7 mouse cellular contexts compared by ENCODE assay signal in the genomic region with DNA sequence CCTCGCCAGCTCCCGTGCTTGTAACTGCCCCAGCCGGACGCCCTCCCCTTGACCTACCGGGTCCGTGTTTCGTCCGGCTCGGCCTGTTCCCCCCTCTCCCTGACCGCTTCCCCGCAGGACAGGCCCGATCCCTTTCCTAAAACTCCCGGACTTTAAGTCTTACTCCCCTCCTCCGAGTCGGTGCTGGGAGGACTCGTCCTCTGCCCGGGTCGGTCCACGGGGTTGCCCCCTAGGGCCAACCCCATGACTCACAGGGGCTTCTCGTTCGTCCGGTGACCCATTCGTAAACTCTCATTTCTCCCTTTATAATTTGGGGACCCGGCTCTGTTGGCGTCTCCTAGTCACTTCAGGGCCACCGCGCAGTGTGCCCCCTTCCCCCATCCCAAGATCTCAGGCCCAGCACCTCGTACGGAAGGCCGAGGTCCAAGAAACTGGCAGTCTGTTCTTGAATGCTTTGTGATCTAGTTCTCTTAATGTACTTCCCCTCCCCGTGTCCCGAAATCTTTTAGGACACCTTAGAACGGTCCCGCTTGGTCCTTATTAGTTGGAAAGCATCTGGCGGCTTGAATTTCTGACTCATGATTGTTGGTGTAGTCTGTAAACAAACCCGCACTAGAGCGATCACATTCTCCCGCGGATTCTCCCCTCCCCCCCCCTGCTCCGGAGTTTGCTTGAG. TPM values are rescaled to one million over a fixed set of nuclear protein-coding genes. Genes with fewer than 3 reads are reported as not detected.
DNase-seq lines count a peak whose midpoint lies in the region; ATAC-seq and TF ChIP-seq lines count a peak whose summit lies in the region.

No protein-coding gene starts in this region.

- peak overlapping the region; percentile 63 for H3K27ac ChIP-seq in ES-Bruce4 (ENCODE audit: insufficient read depth, low read length)
- peak overlapping the region; percentile 99 for H3K27ac ChIP-seq in hindbrain, embryonic 10.5 days

- no peaks in the 10 kb centered on the region for H3K4me1 ChIP-seq in ES-Bruce4 (ENCODE audit: control insufficient read depth, insufficient read depth, low read length)
- peaks cover 25% of the 10 kb centered on the region for H3K4me1 ChIP-seq in hindbrain, embryonic 10.5 days (replicated peaks)

- no peaks in the 10 kb centered on the region for H3K27me3 ChIP-seq in ES-Bruce4 (ENCODE audit: control insufficient read depth, insufficient read depth, low read length, poor library complexity, severe bottlenecking)
- H3K27me3 ChIP-seq in hindbrain, embryonic 10.5 days (ENCODE audit: insufficient read depth, poor library complexity, severe bottlenecking), result no peaks in the 10 kb centered on the region

- TF ChIP-seq EP300 in ES-Bruce4 (IDR thresholded peaks at IDR 0.05; ENCODE audit: insufficient read depth, low read depth, low read length), result no peak

- H3K36me3 ChIP-seq in ES-Bruce4 (ENCODE audit: control insufficient read depth, insufficient read depth, low read length, poor library complexity, severe bottlenecking), result peaks cover 20% of the 10 kb centered on the region
- peaks cover 37% of the 10 kb centered on the region for H3K36me3 ChIP-seq in hindbrain, embryonic 10.5 days

- DNase-seq in ZHBTc4 (ENCODE audit: low read depth, low spot score), result peak; percentile 68
- DNase-seq in hindbrain, embryonic 10.5 days (ENCODE audit: low spot score), result peak; percentile 67
- DNase-seq in layer of hippocampus, postnatal 14 days (ENCODE audit: low spot score in 2 of 2), result peak; percentile 21 to 33
- DNase-seq in lung, postnatal 25 days (ENCODE audit: low spot score), result peak; percentile 28
- DNase-seq in right cerebral cortex, adult 2 months (ENCODE audit: low spot score in 2 of 2), result peak; percentile 33 to 54

- ATAC-seq in erythroblast, adult 5-6 weeks (replicated peaks; ENCODE audit: low FRiP score, poor library complexity, severe bottlenecking), result peak; percentile 66

- TF ChIP-seq POLR2A in ES-Bruce4 (IDR thresholded peaks at IDR 0.05; ENCODE audit: insufficient read depth, low read length), result no peak

- H3K9me3 ChIP-seq in ES-Bruce4 (replicated peaks; ENCODE audit: control insufficient read depth, insufficient read depth, low read length, poor library complexity, severe bottlenecking), result no peaks in the 10 kb centered on the region
- no peaks in the 10 kb centered on the region for H3K9me3 ChIP-seq in hindbrain, embryonic 10.5 days

- no peak for TF ChIP-seq CTCF in ES-Bruce4 (IDR thresholded peaks at IDR 0.05; ENCODE audit: low read depth, low read length)

- under 1% methylated on average over 40 of the region's 40 CpGs for WGBS in hindbrain, embryonic 10.5 days

- peak overlapping the region; percentile 96 for H3K4me3 ChIP-seq in ES-Bruce4 (ENCODE audit: low read depth, low read length)
- H3K4me3 ChIP-seq in hindbrain, embryonic 10.5 days, result peak overlapping the region; percentile 97

- peak overlapping the region; percentile 96 for H3K9ac ChIP-seq in ES-Bruce4 (ENCODE audit: low read depth, poor library complexity, severe bottlenecking)

RNA-seq across cellular contexts. Expression of a gene that starts 0.5 kb away (rescaled TPM):
- 98.6 and 103 TPM in 2 replicates for polyA plus RNA-seq in ES-Bruce4 (2011; ENCODE audit: insufficient read depth, insufficient read length, low read depth, missing spikeins)
- 226 and 232 TPM in 2 replicates for total RNA-seq in erythroblast, adult 5-6 weeks (2015; ENCODE audit: low replicate concordance)
- total RNA-seq in erythroblast, adult 5-6 weeks (2017; ENCODE audit: low replicate concordance), result 600 and 738 TPM in 2 replicates
- 120 and 125 TPM in 2 replicates for polyA plus RNA-seq in hindbrain, embryonic 10.5 days (2016; fragmentation: Nextera tagmentation; extraction: Ambion mirVana)
- 100 to 1,000 TPM in 1 of 2 experiments, 10 to 100 TPM in 1; 97.8 to 104 TPM for total RNA-seq in layer of hippocampus, postnatal 14 days (2021)

RNA-seq across cellular contexts. Expression of a gene that starts 21.9 kb away (rescaled TPM):
- polyA plus RNA-seq in ES-Bruce4 (2011; ENCODE audit: insufficient read depth, insufficient read length, low read depth, missing spikeins), result 82.0 and 83.8 TPM in 2 replicates
- total RNA-seq in erythroblast, adult 5-6 weeks (2015; ENCODE audit: low replicate concordance), result 10.0 and 22.4 TPM in 2 replicates
- 22.7 and 41.2 TPM in 2 replicates for total RNA-seq in erythroblast, adult 5-6 weeks (2017; ENCODE audit: low replicate concordance)
- polyA plus RNA-seq in hindbrain, embryonic 10.5 days (2016; fragmentation: Nextera tagmentation; extraction: Ambion mirVana), result 183 and 210 TPM in 2 replicates
- total RNA-seq in layer of hippocampus, postnatal 14 days (2021), result 100 to 1,000 TPM in 1 of 2 experiments, 10 to 100 TPM in 1; 98.8 to 110 TPM

RNA-seq across cellular contexts. Expression of a gene that starts 58.2 kb away (rescaled TPM):
- polyA plus RNA-seq in ES-Bruce4 (2011; ENCODE audit: insufficient read depth, insufficient read length, low read depth, missing spikeins), result 61.0 and 62.6 TPM in 2 replicates
- total RNA-seq in erythroblast, adult 5-6 weeks (2015; ENCODE audit: low replicate concordance), result 2.5 and 3.1 TPM in 2 replicates
- 2.6 and 5.4 TPM in 2 replicates for total RNA-seq in erythroblast, adult 5-6 weeks (2017; ENCODE audit: low replicate concordance)
- polyA plus RNA-seq in hindbrain, embryonic 10.5 days (2016; fragmentation: Nextera tagmentation; extraction: Ambion mirVana), result 295 and 370 TPM in 2 replicates
- 100 to 1,000 TPM; 360 to 376 TPM for total RNA-seq in layer of hippocampus, postnatal 14 days (2021)

Comparison
In these comparisons a context has a peak if more than half of its experiments do, and no peak if none do; other contexts are left out.
1. Peak in every context shown above with its lines: DNase-seq, ATAC-seq, H3K4me3 ChIP-seq and H3K27ac ChIP-seq.
2. RNA of a gene that starts 58.2 kb away (total RNA-seq): 360 to 376 TPM in layer of hippocampus, postnatal 14 days; 2.5 to 5.4 TPM in erythroblast, adult 5-6 weeks; every median in the first group is over 10 times any median in the second.